Mouse (Mus musculus): Measurements from ENCODE around the gene Pde10a. TPM values are rescaled to one million over a fixed set of nuclear protein-coding genes. Genes with fewer than 3 reads are reported as not detected.

Pde10a gene
- total and polyA plus RNA-seq, 3 experiments = 0.04 to 0.41 (median 0.21) TPM

DNA sequence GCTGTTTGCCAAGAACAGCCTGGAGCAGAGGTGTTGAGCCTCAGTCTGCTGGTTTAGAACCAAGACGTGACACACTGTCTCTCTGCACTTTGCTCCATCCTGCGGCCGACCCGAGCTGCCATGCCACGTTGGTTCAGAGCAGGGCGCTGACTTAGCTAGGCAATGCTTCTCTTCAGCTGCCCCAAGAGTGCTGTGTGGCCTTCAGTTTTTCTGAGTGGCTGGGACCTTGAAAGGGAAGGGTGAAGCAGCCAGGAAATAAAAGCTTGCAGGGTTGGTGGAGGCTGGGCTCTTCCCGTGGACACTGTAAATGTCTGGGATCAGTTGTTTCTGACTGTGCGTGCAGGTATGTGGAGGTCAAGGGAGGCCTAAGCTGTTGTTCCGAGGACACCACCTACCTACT lies 21.2 kb downstream of the Pde10a start:
- Histone ChIP-seq H3K9me3 (replicated peaks; ENCODE audit: low read length) (peaks cover 6% of the 10 kb centered on the region), H3K27ac (ENCODE audit: insufficient read depth, low read depth) (no peak overlapping the region), H3K4me3 (replicated peaks in 1 of 3; ENCODE audit: low read depth in 2 of 3, low read length in 2 of 3, poor library complexity in 1 of 3) (no peak overlapping the region), H3K9ac (ENCODE audit: insufficient read depth, low read depth) (no peak overlapping the region), H3K27me3 (replicated peaks) (peaks cover 22% of the 10 kb centered on the region), H3K79me2 (replicated peaks; ENCODE audit: control insufficient read depth, extremely low read depth, insufficient read depth, poor library complexity, severe bottlenecking) (no peaks in the 10 kb centered on the region), H3K4me2 (ENCODE audit: insufficient read depth, low read depth, poor library complexity, severe bottlenecking) (no peak overlapping the region), H3K4me1 (ENCODE audit: control insufficient read depth in 1 of 2, insufficient read depth in 2 of 2) (no peaks in the 10 kb centered on the region), H3K36me3 (replicated peaks in 1 of 2; ENCODE audit: control insufficient read depth in 1 of 2, insufficient read depth in 1 of 2, low read length in 1 of 2) (no peaks in the 10 kb centered on the region)
- TF ChIP-seq GABPA (IDR thresholded peaks at IDR 0.05; ENCODE audit: insufficient replicate concordance, low read depth, low read length) = no peak
- no peak for TF ChIP-seq UBTF (IDR thresholded peaks at IDR 0.05; ENCODE audit: low read depth, low read length)
- no peak for TF ChIP-seq ZMIZ1 (IDR thresholded peaks at IDR 0.05; ENCODE audit: low read depth, low read length)
- no peak for TF ChIP-seq SMC3 (IDR thresholded peaks at IDR 0.05; ENCODE audit: low read depth, low read length)
- no peak for TF ChIP-seq KAT2A (IDR thresholded peaks at IDR 0.05; ENCODE audit: insufficient replicate concordance, low read length)
- no peak for TF ChIP-seq TCF12 (IDR thresholded peaks at IDR 0.05; ENCODE audit: low read depth, low read length)
- TF ChIP-seq BHLHE40 (IDR thresholded peaks at IDR 0.05; ENCODE audit: low read depth, low read length) = no peak
- no peak for TF ChIP-seq USF2 (conservative IDR thresholded peaks at IDR 0.05; ENCODE audit: low read depth, low read length)
- no peak for TF ChIP-seq NELFE (IDR thresholded peaks at IDR 0.05; ENCODE audit: low read depth, low read length)
- TF ChIP-seq POLR2AphosphoS2 (IDR thresholded peaks at IDR 0.05; ENCODE audit: low read depth, low read length) = no peak
- no peak for TF ChIP-seq MAX (IDR thresholded peaks at IDR 0.05; ENCODE audit: low read length)
- TF ChIP-seq ZKSCAN1 (IDR thresholded peaks at IDR 0.05; ENCODE audit: borderline replicate concordance, low read depth, low read length) = no peak
- TF ChIP-seq CTCF (conservative IDR thresholded peaks at IDR 0.05 in 1 of 2, IDR thresholded peaks at IDR 0.05 in 1 of 2; ENCODE audit: low read depth in 2 of 2, low read length in 2 of 2) = no peak
- TF ChIP-seq MXI1 (IDR thresholded peaks at IDR 0.05; ENCODE audit: low read depth, low read length) = no peak
- no peak for TF ChIP-seq RCOR1 (conservative IDR thresholded peaks at IDR 0.05; ENCODE audit: low read depth, low read length)
- no peak for TF ChIP-seq IRF4 (IDR thresholded peaks at IDR 0.05; ENCODE audit: low read depth, low read length)
- TF ChIP-seq POLR2A (IDR thresholded peaks at IDR 0.05; ENCODE audit: low read depth, low read length) = no peak
- no peak for TF ChIP-seq ETS1 (conservative IDR thresholded peaks at IDR 0.05; ENCODE audit: low read depth, low read length)
- no peak for TF ChIP-seq MYC (IDR thresholded peaks at IDR 0.05; ENCODE audit: low read depth, low read length)
- no peak for TF ChIP-seq RAD21 (IDR thresholded peaks at IDR 0.05; ENCODE audit: low read depth, low read length)
- DNase-seq (ENCODE audit: extremely low read depth) = no peak
- dilution Hi-C loops (cut with MboI; ENCODE audit: extremely low pct_ligation_motif_present, extremely low pct_unique_long_range_greater_than_20kb, low sequenced_read_pairs) (no loop called here), in situ Hi-C loops (cut with MboI; ENCODE audit: low pct_ligation_motif_present, low pct_unique_long_range_greater_than_20kb, low sequenced_read_pairs) (no loop called here)

DNA sequence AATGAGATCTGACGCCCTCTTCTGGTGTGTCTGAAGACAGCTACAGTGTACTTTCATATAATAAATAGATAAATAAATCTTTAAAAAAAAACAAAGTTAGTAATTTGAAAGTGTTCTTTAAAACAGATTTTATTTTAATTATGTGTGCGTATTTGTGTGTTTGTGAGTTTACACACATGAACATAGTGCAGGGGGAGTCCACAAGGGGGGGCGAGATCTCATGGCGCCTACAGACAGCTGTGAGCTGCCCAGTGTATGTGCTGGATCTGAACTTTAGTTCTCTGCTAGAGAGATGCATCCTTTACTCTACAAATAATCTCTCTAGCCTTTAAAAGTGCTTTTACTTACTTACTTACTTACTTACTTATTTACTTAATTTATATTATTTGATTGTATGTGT lies 23.6 kb downstream of the Pde10a start:
- peaks cover 29% of the 10 kb centered on the region for H3K27me3 ChIP-seq (replicated peaks)
- H3K36me3 ChIP-seq (replicated peaks in 1 of 2; ENCODE audit: control insufficient read depth in 1 of 2, insufficient read depth in 1 of 2, low read length in 1 of 2) = no peaks in the 10 kb centered on the region
- in situ Hi-C loops (cut with MboI; ENCODE audit: low pct_ligation_motif_present, low pct_unique_long_range_greater_than_20kb, low sequenced_read_pairs) (no loop called here), dilution Hi-C loops (cut with MboI; ENCODE audit: extremely low pct_ligation_motif_present, extremely low pct_unique_long_range_greater_than_20kb, low sequenced_read_pairs) (no loop called here)
- H3K4me3 ChIP-seq (replicated peaks in 1 of 3; ENCODE audit: low read depth in 2 of 3, low read length in 2 of 3, poor library complexity in 1 of 3) = no peak overlapping the region
- H3K4me1 ChIP-seq (ENCODE audit: control insufficient read depth in 1 of 2, insufficient read depth in 2 of 2) = no peaks in the 10 kb centered on the region
- no peak for DNase-seq (ENCODE audit: extremely low read depth)
- no peak overlapping the region for H3K27ac ChIP-seq (ENCODE audit: insufficient read depth, low read depth)
- no peaks in the 10 kb centered on the region for H3K79me2 ChIP-seq (replicated peaks; ENCODE audit: control insufficient read depth, extremely low read depth, insufficient read depth, poor library complexity, severe bottlenecking)
- H3K4me2 ChIP-seq (ENCODE audit: insufficient read depth, low read depth, poor library complexity, severe bottlenecking) = no peak overlapping the region
- peaks cover 6% of the 10 kb centered on the region for H3K9me3 ChIP-seq (replicated peaks; ENCODE audit: low read length)
- TF ChIP-seq MAZ (IDR thresholded peaks at IDR 0.05; ENCODE audit: low read depth, low read length) (no peak), SIN3A (IDR thresholded peaks at IDR 0.05; ENCODE audit: low read length) (no peak), ZNF384 (IDR thresholded peaks at IDR 0.05; ENCODE audit: low read depth, low read length) (no peak), ZKSCAN1 (IDR thresholded peaks at IDR 0.05; ENCODE audit: borderline replicate concordance, low read depth, low read length) (no peak), NELFE (IDR thresholded peaks at IDR 0.05; ENCODE audit: low read depth, low read length) (no peak), MYC (IDR thresholded peaks at IDR 0.05; ENCODE audit: low read depth, low read length) (no peak), NRF1 (IDR thresholded peaks at IDR 0.05; ENCODE audit: low read depth, low read length) (no peak), KAT2A (IDR thresholded peaks at IDR 0.05; ENCODE audit: insufficient replicate concordance, low read length) (no peak), CHD1 (IDR thresholded peaks at IDR 0.05; ENCODE audit: low read depth, low read length) (no peak), POLR2AphosphoS2 (IDR thresholded peaks at IDR 0.05; ENCODE audit: low read depth, low read length) (no peak), CHD2 (IDR thresholded peaks at IDR 0.05; ENCODE audit: low read length) (no peak), TBP (conservative IDR thresholded peaks at IDR 0.05; ENCODE audit: low read depth, low read length) (no peak), USF1 (IDR thresholded peaks at IDR 0.05; ENCODE audit: low read depth, low read length) (no peak), IRF4 (IDR thresholded peaks at IDR 0.05; ENCODE audit: low read depth, low read length) (no peak), ZC3H11A (IDR thresholded peaks at IDR 0.05; ENCODE audit: low read depth, low read length) (no peak), ELF1 (IDR thresholded peaks at IDR 0.05; ENCODE audit: low read depth, low read length) (no peak), RAD21 (IDR thresholded peaks at IDR 0.05; ENCODE audit: low read depth, low read length) (no peak), RCOR1 (conservative IDR thresholded peaks at IDR 0.05; ENCODE audit: low read depth, low read length) (no peak)
- no peak overlapping the region for H3K9ac ChIP-seq (ENCODE audit: insufficient read depth, low read depth)

Measured in CH12.LX (cell line).